Mouse (Mus musculus) intestine, embryonic 15.5 days (tissue): ENCODE measurements around the gene Sept3. TPM values are rescaled to one million over a fixed set of nuclear protein-coding genes. Genes with fewer than 3 reads are reported as not detected.
A peak's percentile ranks its signal among the peaks of the same experiment; 100 is the strongest.

Source experiments
- ATAC-seq: fragments of 200-750 bp; cut with Nextera tagmentation; 2 replicates; pipeline ENCODE4 v1.8.0; 2017; ENCODE audit warnings: moderate TSS enrichment, moderate library complexity
- H3K27ac ChIP-seq: fragments of 300-500 bp; sonication (generic); 2 replicates; pipeline ENCODE4 v1.5.1; 2015; ENCODE audit warnings: mild to moderate bottlenecking, inconsistent platforms
- H3K27me3 ChIP-seq: fragments of 300-500 bp; sonication (generic); replicated peaks from 2 replicates; pipeline ENCODE4 v1.6.1; 2015; ENCODE audit warnings: inconsistent platforms
- H3K36me3 ChIP-seq: fragments of 300-500 bp; sonication (generic); 2 replicates; pipeline ENCODE4 v1.6.1; 2015; ENCODE audit warnings: inconsistent platforms
- H3K4me1 ChIP-seq: fragments of 300-500 bp; sonication (generic); replicated peaks from 2 replicates; pipeline ENCODE4 v1.6.1; 2015; ENCODE audit warnings: inconsistent platforms
- H3K4me2 ChIP-seq: fragments of 300-500 bp; sonication (generic); replicated peaks from 2 replicates; pipeline ENCODE4 v1.6.1; 2015; ENCODE audit warnings: mild to moderate bottlenecking, inconsistent platforms
- H3K4me3 ChIP-seq: fragments of 300-500 bp; sonication (generic); replicated peaks from 2 replicates; pipeline ENCODE4 v1.5.1; 2015; ENCODE audit warnings: inconsistent platforms
- H3K9ac ChIP-seq: fragments of 300-500 bp; sonication (generic); 2 replicates; pipeline ENCODE4 v1.6.1; 2015; ENCODE audit warnings: inconsistent platforms
- H3K9me3 ChIP-seq: fragments of 300-500 bp; sonication (generic); 2 replicates; pipeline ENCODE4 v1.6.1; 2016; ENCODE audit warnings: inconsistent platforms
- WGBS: fragments of 180-500 bp; shearing (Covaris S2); methylation state at CpG from one replicate; pipeline ENCODE4 v1.1.7; 2015; 5-methylcytosine and 5-hydroxymethylcytosine counted together
- polyA plus RNA-seq: library from polyadenylated mRNA; unstranded; fragments of >200 nt; fragmentation: Nextera tagmentation; extraction: Ambion mirVana; gene quantifications from 2 replicates; pipeline ENCODE4 v1.2.1, GENCODE M21; 2015

Sept3 gene
- polyA plus RNA-seq, result 8.6 and 10.2 TPM in 2 replicates

DNA sequence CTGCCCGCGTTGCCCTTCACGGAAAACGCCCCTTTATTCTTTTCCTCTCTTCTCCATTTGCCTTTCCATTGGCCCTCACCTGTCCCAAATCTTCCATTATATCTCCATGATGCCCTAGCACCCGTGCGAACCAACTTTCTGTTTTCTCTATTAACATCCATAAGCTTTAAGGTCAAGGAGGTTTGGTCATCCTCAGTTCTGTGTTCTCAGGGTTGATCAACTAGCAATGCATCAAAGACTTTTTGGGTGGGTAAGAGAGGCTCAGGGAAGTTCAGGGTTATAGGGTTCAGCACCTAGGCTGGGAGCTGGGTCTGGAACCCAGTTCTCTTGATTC, at the start of gene Sept3:
Gene Sept3 (plus strand): TSS at position 301 of the 334 bp plus-strand sequence.
- Histone ChIP-seq H3K27ac (0 out of 2 replicates have a peak within 1 kb of the TSS, but pooled peaks have one; percentile 3), H3K27me3 (peaks cover 55% of the 10 kb centered on the region)
- WGBS, result 30% methylated on average over 6 of the region's 6 CpGs

GRCm38 (mm10) chr15:82225769-82226168, 48.9 kb upstream of the Sept3 start:
- 86% methylated on average over 5 of the region's 5 CpGs for WGBS
- ATAC-seq, result no peak
- Histone ChIP-seq H3K4me1 (peaks cover 16% of the 10 kb centered on the region), H3K27ac (no peak overlapping the region), H3K36me3 (no peaks in the 10 kb centered on the region), H3K9me3 (no peaks in the 10 kb centered on the region), H3K4me2 (no peak overlapping the region), H3K4me3 (no peak overlapping the region), H3K9ac (no peak overlapping the region), H3K27me3 (peaks cover 38% of the 10 kb centered on the region)

More for the DNA sequence above, at the start of gene Sept3:
- peak within 1 kb of the TSS; percentile 53 for H3K4me3 ChIP-seq
- H3K9me3 ChIP-seq, result no peaks in the 10 kb centered on the region
- peak within 1 kb of the TSS; percentile 43 for H3K9ac ChIP-seq
- H3K4me2 ChIP-seq, result peak within 1 kb of the TSS; percentile 97
- H3K4me1 ChIP-seq, result peaks cover 10% of the 10 kb centered on the region; the same call in 1 of the 2 replicates
- ATAC-seq, result no peak
- no peaks in the 10 kb centered on the region for H3K36me3 ChIP-seq

GRCm38 (mm10) chr15:82229542-82230045, 45.1 kb upstream of the Sept3 start:
- Histone ChIP-seq H3K4me3 (no peak overlapping the region), H3K9ac (no peak overlapping the region), H3K36me3 (no peaks in the 10 kb centered on the region; the same call in 1 of the 2 replicates), H3K9me3 (no peaks in the 10 kb centered on the region), H3K4me1 (peaks cover 7% of the 10 kb centered on the region; the same call in 1 of the 2 replicates), H3K27ac (no peak overlapping the region), H3K27me3 (peaks cover 15% of the 10 kb centered on the region), H3K4me2 (no peak overlapping the region)
- ATAC-seq, result peak; percentile 31; the same call in 1 of the 2 replicates
- 50% methylated on average over 11 of the region's 11 CpGs for WGBS

DNA sequence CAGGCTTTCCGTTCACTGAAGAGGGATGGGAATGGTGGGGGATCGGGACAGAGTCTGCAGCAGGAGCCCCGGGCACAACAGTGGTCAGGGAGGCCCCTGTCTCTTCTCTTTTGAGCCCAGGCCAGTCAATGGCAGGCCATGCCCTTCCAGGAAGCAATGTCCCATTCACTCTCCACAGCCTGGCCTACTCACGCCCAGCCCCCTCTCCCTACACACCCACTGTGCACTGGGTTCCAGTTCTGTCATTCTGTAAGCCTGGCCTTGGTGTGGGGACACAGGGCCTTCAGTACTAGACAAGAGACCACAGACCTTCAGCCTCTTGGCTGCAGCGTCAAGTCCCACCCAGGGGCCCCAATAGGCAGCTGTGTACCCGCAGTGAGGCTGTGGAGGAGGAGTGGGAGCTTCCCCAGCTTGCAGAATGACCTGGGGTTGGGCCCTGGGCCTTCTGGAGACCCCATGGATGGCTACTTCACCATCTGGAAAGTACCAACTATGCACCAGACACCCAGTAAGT, 44.5 kb upstream of the Sept3 start:
- H3K27ac ChIP-seq, result no peak overlapping the region
- H3K9ac ChIP-seq, result no peak overlapping the region
- no peaks in the 10 kb centered on the region for H3K9me3 ChIP-seq
- H3K27me3 ChIP-seq, result peaks cover 10% of the 10 kb centered on the region
- WGBS, result 78% methylated on average over 6 of the region's 6 CpGs
- no peak for ATAC-seq
- H3K4me2 ChIP-seq, result no peak overlapping the region
- 0 out of 2 replicates have a peak, but pooled peaks cover 6% of the 10 kb centered on the region for H3K4me1 ChIP-seq
- no peaks in the 10 kb centered on the region; the same call in 1 of the 2 replicates for H3K36me3 ChIP-seq
- no peak overlapping the region for H3K4me3 ChIP-seq

- no peak overlapping the region for H3K27ac ChIP-seq
- 60% methylated on average over 4 of the region's 4 CpGs for WGBS
- ATAC-seq, result no peak
- no peak overlapping the region for H3K4me3 ChIP-seq
- H3K9me3 ChIP-seq, result no peaks in the 10 kb centered on the region
- no peak overlapping the region for H3K9ac ChIP-seq
- no peaks in the 10 kb centered on the region; the same call in 1 of the 2 replicates for H3K36me3 ChIP-seq
- peaks cover 1% of the 10 kb centered on the region for H3K27me3 ChIP-seq
- H3K4me1 ChIP-seq, result 0 out of 2 replicates have a peak, but pooled peaks cover 6% of the 10 kb centered on the region
- H3K4me2 ChIP-seq, result no peak overlapping the region
Measured at GRCm38 (mm10) chr15:82231100-82231499, 43.6 kb upstream of the Sept3 start.

DNA sequence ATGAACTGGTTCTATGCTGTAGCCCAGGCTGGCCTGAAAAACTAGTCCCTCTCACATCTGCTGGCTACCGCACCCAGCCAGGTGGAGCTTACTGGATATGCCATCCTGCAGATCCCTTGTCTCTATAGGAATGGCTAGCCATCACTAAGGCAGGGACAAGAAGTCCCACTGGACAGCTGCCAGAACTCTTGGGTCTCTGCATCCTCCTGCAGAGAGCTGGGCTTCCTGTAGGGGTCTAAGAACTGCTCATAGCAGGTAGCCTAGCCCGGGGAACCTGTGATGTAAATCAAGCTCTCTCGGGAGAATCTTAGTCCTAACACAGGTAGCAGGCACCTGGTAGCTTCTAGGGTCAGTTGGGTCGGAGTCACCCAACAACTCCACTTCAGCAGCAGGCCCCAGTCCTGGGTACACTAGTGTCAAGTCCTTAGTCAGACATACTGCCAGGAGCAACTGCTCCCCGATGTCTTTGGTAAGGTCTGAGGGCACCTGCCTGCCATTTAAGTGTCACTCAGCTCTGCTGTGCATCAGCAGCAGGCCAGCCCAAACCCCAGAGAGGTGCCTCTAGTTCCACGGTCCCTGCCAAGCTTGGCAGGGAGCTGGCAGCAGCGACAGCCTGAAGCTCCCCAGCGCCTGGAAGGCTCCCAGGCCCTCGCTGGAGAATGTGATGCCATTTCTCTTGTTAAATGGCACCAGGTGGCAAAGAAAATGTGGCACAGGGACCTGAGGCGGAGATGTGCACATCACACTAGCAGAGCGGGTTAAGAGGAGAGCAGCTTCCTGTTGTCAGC, 42.9 kb upstream of the Sept3 start:
- 71% methylated on average over 11 of the region's 11 CpGs for WGBS
- Histone ChIP-seq H3K27me3 (no peaks in the 10 kb centered on the region), H3K4me3 (no peak overlapping the region), H3K9me3 (no peaks in the 10 kb centered on the region), H3K36me3 (no peaks in the 10 kb centered on the region; the same call in 1 of the 2 replicates), H3K4me1 (0 out of 2 replicates have a peak, but pooled peaks cover 6% of the 10 kb centered on the region), H3K4me2 (no peak overlapping the region), H3K9ac (no peak overlapping the region), H3K27ac (no peak overlapping the region)
- no peak for ATAC-seq

DNA sequence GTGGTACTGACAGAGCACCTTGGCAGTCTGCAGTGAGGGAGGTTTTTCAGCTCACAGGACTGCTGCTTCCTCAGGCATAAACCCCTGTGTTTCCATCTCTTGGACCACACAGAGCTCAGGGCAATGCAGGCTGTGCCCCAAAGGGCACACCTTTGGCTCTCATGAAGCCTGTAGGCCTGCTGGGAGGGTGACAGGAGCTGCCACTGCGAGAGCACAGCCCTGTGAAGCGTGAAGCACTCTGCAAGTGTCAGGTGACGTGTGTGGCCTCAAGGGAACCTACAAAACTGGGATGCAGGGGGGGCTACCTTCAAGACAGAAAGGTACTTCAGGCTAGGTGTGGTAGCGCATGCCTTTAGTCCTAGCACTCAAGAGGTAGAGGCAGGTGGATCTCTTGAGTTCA, 42.0 kb upstream of the Sept3 start:
- Histone ChIP-seq H3K4me1 (0 out of 2 replicates have a peak, but pooled peaks cover 6% of the 10 kb centered on the region), H3K4me2 (no peak overlapping the region), H3K36me3 (no peaks in the 10 kb centered on the region; the same call in 1 of the 2 replicates), H3K9me3 (no peaks in the 10 kb centered on the region), H3K27me3 (no peaks in the 10 kb centered on the region), H3K4me3 (no peak overlapping the region), H3K27ac (no peak overlapping the region), H3K9ac (no peak overlapping the region)
- WGBS, result 76% methylated on average over 4 of the region's 4 CpGs
- ATAC-seq, result no peak

- no peak for ATAC-seq
- Histone ChIP-seq H3K27ac (no peak overlapping the region), H3K4me3 (no peak overlapping the region), H3K9me3 (no peaks in the 10 kb centered on the region), H3K27me3 (no peaks in the 10 kb centered on the region), H3K4me2 (no peak overlapping the region), H3K9ac (no peak overlapping the region), H3K36me3 (no peaks in the 10 kb centered on the region; the same call in 1 of the 2 replicates), H3K4me1 (no peaks in the 10 kb centered on the region)
- 75% methylated on average over 10 of the region's 10 CpGs for WGBS
Measured at GRCm38 (mm10) chr15:82235661-82236060, 39.0 kb upstream of the Sept3 start.

GRCm38 (mm10) chr15:82236565-82236964, 38.1 kb upstream of the Sept3 start:
- Histone ChIP-seq H3K27ac (no peak overlapping the region), H3K4me1 (0 out of 2 replicates have a peak, but pooled peaks cover 2% of the 10 kb centered on the region), H3K9ac (no peak overlapping the region), H3K9me3 (no peaks in the 10 kb centered on the region), H3K27me3 (no peaks in the 10 kb centered on the region), H3K4me2 (no peak overlapping the region), H3K36me3 (no peaks in the 10 kb centered on the region; the same call in 1 of the 2 replicates), H3K4me3 (no peak overlapping the region)
- ATAC-seq, result peak; percentile 75
- WGBS, result 15% methylated on average over 5 of the region's 5 CpGs

GRCm38 (mm10) chr15:82243311-82243710, 31.4 kb upstream of the Sept3 start:
- Histone ChIP-seq H3K36me3 (no peaks in the 10 kb centered on the region), H3K4me2 (peak overlapping the region; percentile 92), H3K27ac (no peak overlapping the region), H3K4me3 (peak overlapping the region; percentile 83), H3K4me1 (0 out of 2 replicates have a peak, but pooled peaks cover 8% of the 10 kb centered on the region), H3K9me3 (no peaks in the 10 kb centered on the region), H3K27me3 (no peaks in the 10 kb centered on the region), H3K9ac (peak overlapping the region; percentile 69; the same call in 1 of the 2 replicates)
- no peak for ATAC-seq
- WGBS, result 67% methylated on average over 3 of the region's 3 CpGs

- 4% methylated on average over 12 of the region's 12 CpGs for WGBS
- peak overlapping the region; percentile 92 for H3K4me2 ChIP-seq
- peak overlapping the region; percentile 83 for H3K4me3 ChIP-seq
- peak overlapping the region; percentile 42 for H3K27ac ChIP-seq
- H3K9me3 ChIP-seq, result no peaks in the 10 kb centered on the region
- no peaks in the 10 kb centered on the region for H3K27me3 ChIP-seq
- no peak for ATAC-seq
- H3K9ac ChIP-seq, result peak overlapping the region; percentile 69
- 0 out of 2 replicates have a peak, but pooled peaks cover 8% of the 10 kb centered on the region for H3K4me1 ChIP-seq
- H3K36me3 ChIP-seq, result no peaks in the 10 kb centered on the region
Measured at GRCm38 (mm10) chr15:82243742-82244114, 31.0 kb upstream of the Sept3 start.

- Histone ChIP-seq H3K4me2 (peak within 1 kb of the TSS; percentile 92), H3K9me3 (no peaks in the 10 kb centered on the region), H3K4me1 (0 out of 2 replicates have a peak, but pooled peaks cover 8% of the 10 kb centered on the region), H3K36me3 (no peaks in the 10 kb centered on the region), H3K27ac (peak within 1 kb of the TSS; percentile 64), H3K4me3 (peak within 1 kb of the TSS; percentile 83), H3K27me3 (no peaks in the 10 kb centered on the region), H3K9ac (peak within 1 kb of the TSS; percentile 69)
- WGBS, result under 1% methylated on average over 65 of the region's 65 CpGs
- ATAC-seq, result peak; percentile 99
Measured at GRCm38 (mm10) chr15:82244115-82244804, 30.4 kb upstream of the Sept3 start, which contains the start of gene Cenpm. Gene Cenpm, minus strand, starts transcription at chr15:82244748.
